Mouse (Mus musculus): ENCODE data around the gene Slamf8.

DNA sequence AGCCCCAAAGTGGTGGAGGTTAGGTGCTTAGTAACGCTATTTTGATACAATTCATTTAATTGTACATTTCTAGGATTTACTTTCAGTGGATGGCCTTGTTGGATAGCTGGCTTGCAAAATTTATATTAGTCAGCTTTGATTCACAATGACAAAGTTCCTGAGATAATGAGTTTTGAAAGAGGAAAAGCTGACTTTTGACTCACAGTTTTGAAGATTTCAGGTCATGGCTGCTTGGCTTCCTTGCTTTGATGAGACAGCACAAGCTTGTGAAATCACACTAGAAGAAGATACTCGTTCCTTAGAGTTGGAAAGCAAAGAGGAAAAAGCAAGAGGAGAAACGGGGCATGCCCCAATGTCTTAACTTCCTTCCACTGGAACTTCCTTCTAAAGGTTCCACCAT is 24.2 kb downstream of the Slamf8 start:
- TF ChIP-seq CTCF (IDR thresholded peaks at IDR 0.05; ENCODE audit: low read depth, low read length) (no peak), POLR2A (IDR thresholded peaks at IDR 0.05; ENCODE audit: extremely low read depth, insufficient read depth, low read length) (no peak)

All from liver, adult 2 months (tissue).